Mouse (Mus musculus) hindbrain, embryonic 13.5 days (tissue): ENCODE data around the gene Akap7. TPM values are rescaled to one million over a fixed set of nuclear protein-coding genes. Genes with fewer than 3 reads are reported as not detected.

Experiments used
- ATAC-seq: fragments of 200-750 bp; cut with Nextera tagmentation; 2 replicates; pipeline ENCODE4 v1.8.0; 2017; ENCODE audit warnings: moderate TSS enrichment; ENCODE audit not compliant: low FRiP score
- H3K27ac ChIP-seq: fragments of 300-500 bp; sonication (generic); 2 replicates; pipeline ENCODE4 v1.5.1; 2015; ENCODE audit warnings: inconsistent platforms, mild to moderate bottlenecking, moderate library complexity
- H3K27me3 ChIP-seq: fragments of 300-500 bp; sonication (generic); 2 replicates; pipeline ENCODE4 v1.6.1; 2015; ENCODE audit warnings: mild to moderate bottlenecking, inconsistent platforms
- H3K36me3 ChIP-seq: fragments of 300-500 bp; sonication (generic); 2 replicates; pipeline ENCODE4 v1.6.1; 2015; ENCODE audit warnings: mild to moderate bottlenecking, inconsistent platforms
- H3K4me1 ChIP-seq: fragments of 300-500 bp; sonication (generic); replicated peaks from 2 replicates; pipeline ENCODE4 v1.6.1; 2015; ENCODE audit warnings: inconsistent platforms
- H3K4me2 ChIP-seq: fragments of 300-500 bp; sonication (generic); 2 replicates; pipeline ENCODE4 v1.6.1; 2015; ENCODE audit warnings: inconsistent platforms, mild to moderate bottlenecking, moderate library complexity
- H3K4me3 ChIP-seq: fragments of 300-500 bp; sonication (generic); 2 replicates; pipeline ENCODE4 v1.5.1; 2015; ENCODE audit warnings: mild to moderate bottlenecking, inconsistent platforms
- H3K9ac ChIP-seq: fragments of 300-500 bp; sonication (generic); 2 replicates; pipeline ENCODE4 v1.6.1; 2015; ENCODE audit warnings: mild to moderate bottlenecking, inconsistent platforms
- H3K9me3 ChIP-seq: fragments of 300-500 bp; sonication (generic); 2 replicates; pipeline ENCODE4 v1.6.1; 2016; ENCODE audit warnings: inconsistent platforms
- WGBS: fragments of 180-500 bp; shearing (Covaris S2); methylation state at CpG from one replicate; pipeline ENCODE4 v1.1.7; 2015; 5-methylcytosine and 5-hydroxymethylcytosine counted together
- polyA plus RNA-seq: library from polyadenylated mRNA; unstranded; fragments of >200 nt; fragmentation: Nextera tagmentation; extraction: Ambion mirVana; gene quantifications from 2 replicates; pipeline ENCODE4 v1.2.1, GENCODE M21; 2015

Akap7 gene
- 28.1 and 31.5 TPM in 2 replicates for polyA plus RNA-seq

DNA sequence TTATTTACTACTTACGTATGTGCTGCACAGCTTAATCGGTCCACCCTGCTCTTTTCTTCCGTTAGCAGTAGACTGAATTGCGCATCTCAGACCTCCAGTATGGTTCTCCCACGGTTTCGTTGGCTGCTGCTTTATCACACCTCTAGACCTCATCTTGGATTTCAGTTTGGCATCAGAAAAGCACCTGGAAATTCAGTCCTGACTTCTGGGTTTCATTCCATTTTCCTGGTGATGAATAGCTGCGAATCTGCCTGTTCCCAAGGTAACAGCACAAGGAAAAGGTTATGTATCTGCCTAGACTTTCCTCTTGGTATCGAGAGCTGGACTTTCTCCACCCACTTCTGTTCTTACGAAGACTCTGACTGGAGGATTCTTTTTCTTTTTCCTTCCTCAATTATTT is at the start of gene Akap7:
TSS of gene Akap7 (minus strand) at position 101 of the 400 bp plus-strand sequence.
- Histone ChIP-seq H3K4me2 (no peak within 1 kb of the TSS), H3K4me3 (no peak within 1 kb of the TSS)
- ATAC-seq = no peak

DNA sequence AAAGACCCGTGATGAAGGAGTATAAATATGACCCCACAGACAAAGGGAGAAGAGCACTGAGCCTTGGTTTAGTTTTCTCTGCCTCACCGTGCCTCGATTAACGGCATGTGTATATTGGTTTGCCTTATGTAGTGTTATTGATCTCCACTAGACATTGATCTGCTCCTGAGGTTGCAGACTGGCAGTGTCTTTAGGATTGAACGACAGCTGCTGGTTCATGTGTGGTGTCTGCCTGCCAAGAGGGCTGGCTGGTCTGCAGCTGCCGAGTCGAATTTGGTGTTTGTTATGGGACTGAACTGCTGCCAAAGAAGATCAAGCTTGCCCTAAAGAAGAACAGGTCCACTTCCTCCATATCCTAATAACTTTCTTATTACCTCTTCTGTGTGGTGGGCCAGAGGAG is 46.7 kb upstream of the Akap7 start:
- WGBS = 89% methylated on average over 7 of the region's 7 CpGs
- ATAC-seq = no peak

More for the DNA sequence above, at the start of gene Akap7:
- 93% methylated on average over 9 of the region's 9 CpGs for WGBS
- no peaks in the 10 kb centered on the region for H3K9me3 ChIP-seq
- H3K36me3 ChIP-seq = no peaks in the 10 kb centered on the region
- peaks cover 9% of the 10 kb centered on the region for H3K4me1 ChIP-seq
- no peak within 1 kb of the TSS for H3K9ac ChIP-seq
- no peaks in the 10 kb centered on the region for H3K27me3 ChIP-seq
- no peak within 1 kb of the TSS for H3K27ac ChIP-seq

DNA sequence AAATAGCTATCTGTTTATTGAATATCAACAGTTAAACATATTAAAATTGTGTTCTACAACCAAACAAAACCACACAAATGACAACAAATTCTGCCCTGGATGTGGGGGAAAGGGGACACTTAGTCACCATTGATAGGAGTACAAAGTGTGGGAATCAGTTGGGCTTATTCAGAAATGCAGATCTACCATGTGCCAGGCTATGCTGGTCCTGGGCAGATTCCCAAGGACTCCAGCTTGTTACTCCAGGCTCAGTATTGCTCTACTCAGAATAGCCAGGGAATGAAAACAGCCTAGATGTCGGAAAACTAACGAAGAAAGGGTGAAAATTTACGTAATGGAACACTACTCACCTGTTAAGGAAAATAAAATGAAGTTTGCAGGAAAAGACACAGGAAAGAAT is 46.3 kb upstream of the Akap7 start:
- 95% methylated on average over 3 of the region's 3 CpGs for WGBS
- ATAC-seq = no peak
- no peak overlapping the region for H3K4me2 ChIP-seq
- H3K9me3 ChIP-seq = no peaks in the 10 kb centered on the region
- no peaks in the 10 kb centered on the region for H3K4me1 ChIP-seq
- H3K36me3 ChIP-seq = no peaks in the 10 kb centered on the region
- H3K27ac ChIP-seq = no peak overlapping the region
- no peak overlapping the region for H3K9ac ChIP-seq
- H3K4me3 ChIP-seq = no peak overlapping the region
- H3K27me3 ChIP-seq = no peaks in the 10 kb centered on the region

More for the DNA sequence above, 46.7 kb upstream of the Akap7 start:
- Histone ChIP-seq H3K36me3 (no peaks in the 10 kb centered on the region), H3K4me2 (no peak overlapping the region), H3K9ac (no peak overlapping the region), H3K9me3 (no peaks in the 10 kb centered on the region), H3K27me3 (no peaks in the 10 kb centered on the region), H3K4me1 (no peaks in the 10 kb centered on the region), H3K4me3 (no peak overlapping the region), H3K27ac (no peak overlapping the region)

DNA sequence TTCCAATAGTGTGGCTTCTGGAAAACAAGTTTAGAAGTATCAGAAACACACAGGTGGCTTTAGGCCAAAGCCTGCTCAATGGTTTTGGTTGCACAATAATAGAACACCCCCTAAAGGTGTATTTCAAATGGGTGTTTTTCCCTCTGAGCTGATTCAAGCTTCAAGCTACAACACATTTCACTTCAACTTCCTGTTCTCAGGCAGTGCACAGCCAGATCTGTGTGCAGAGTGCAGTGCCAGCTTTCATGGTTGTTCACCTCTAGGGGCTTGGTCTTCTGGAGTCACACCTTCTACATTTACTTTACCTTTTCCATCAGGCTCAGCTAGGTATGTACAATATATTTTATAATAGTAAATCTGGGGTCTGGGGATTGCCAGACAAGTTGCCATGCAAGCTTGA is 35.1 kb upstream of the Akap7 start:
- H3K4me3 ChIP-seq = no peak overlapping the region
- peaks cover 5% of the 10 kb centered on the region; the same call in 1 of the 2 replicates for H3K9me3 ChIP-seq
- ATAC-seq = no peak
- H3K9ac ChIP-seq = no peak overlapping the region
- H3K27me3 ChIP-seq = no peaks in the 10 kb centered on the region
- no peaks in the 10 kb centered on the region for H3K4me1 ChIP-seq
- H3K27ac ChIP-seq = no peak overlapping the region
- H3K4me2 ChIP-seq = no peak overlapping the region
- H3K36me3 ChIP-seq = no peaks in the 10 kb centered on the region

DNA sequence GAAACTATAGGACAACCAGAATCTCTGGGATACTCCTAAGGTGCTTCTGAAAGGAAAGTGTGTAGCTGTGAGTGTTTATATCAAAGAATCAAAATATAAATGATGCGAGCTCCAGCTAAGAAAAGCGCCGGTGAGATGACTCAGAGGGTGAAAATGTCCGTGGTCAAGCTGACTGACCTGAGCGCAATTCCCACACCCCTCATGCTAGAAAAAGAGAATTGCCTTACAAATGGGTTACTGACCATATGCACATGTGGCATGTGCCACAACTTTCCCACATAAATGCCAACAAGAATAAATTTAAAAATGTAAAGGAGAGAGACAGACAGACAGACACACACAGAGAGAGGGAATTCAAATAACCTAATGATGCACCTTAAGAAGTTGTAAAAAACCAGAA is 33.0 kb upstream of the Akap7 start:
- Histone ChIP-seq H3K9me3 (peaks cover 5% of the 10 kb centered on the region; the same call in 1 of the 2 replicates), H3K4me1 (no peaks in the 10 kb centered on the region), H3K9ac (no peak overlapping the region), H3K4me3 (no peak overlapping the region), H3K27me3 (no peaks in the 10 kb centered on the region), H3K36me3 (no peaks in the 10 kb centered on the region), H3K4me2 (no peak overlapping the region), H3K27ac (no peak overlapping the region)
- 94% methylated on average over 5 of the region's 5 CpGs for WGBS
- ATAC-seq = no peak

DNA sequence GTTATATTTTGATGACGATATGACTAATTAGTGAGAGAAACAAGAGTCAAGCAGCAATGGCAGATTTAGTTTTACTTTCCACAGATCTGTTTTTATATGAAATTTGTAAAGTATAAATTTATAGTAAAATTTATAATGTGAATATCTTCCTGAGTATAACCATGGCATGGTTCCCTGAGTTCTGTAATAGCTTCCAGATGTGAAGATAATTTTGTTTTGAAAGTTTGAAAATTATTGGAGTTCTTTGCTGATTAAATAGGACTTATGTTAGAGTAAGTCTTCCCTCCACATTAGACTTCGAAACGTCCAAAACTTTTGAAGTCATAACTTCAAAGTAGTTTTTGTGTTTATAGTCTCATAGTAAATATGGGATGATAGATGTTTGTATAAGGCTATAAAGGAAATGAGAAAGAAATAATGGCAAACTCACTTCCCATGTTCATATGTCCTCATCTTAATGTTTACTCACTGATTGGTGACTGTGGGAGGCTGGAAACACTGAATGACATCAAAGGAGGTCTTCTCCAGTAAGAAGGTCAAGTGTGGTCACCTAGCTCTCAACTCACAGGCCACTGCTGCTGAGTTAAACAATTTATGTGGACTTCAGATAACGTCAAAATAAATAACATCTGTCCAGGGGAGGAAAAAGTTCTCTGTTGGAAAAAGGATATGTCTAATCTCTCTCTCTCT is 25.9 kb upstream of the Akap7 start:
- ATAC-seq = no peak
- Histone ChIP-seq H3K27me3 (no peaks in the 10 kb centered on the region), H3K9me3 (no peaks in the 10 kb centered on the region), H3K4me2 (no peak overlapping the region), H3K4me1 (no peaks in the 10 kb centered on the region), H3K36me3 (no peaks in the 10 kb centered on the region), H3K4me3 (no peak overlapping the region), H3K27ac (no peak overlapping the region), H3K9ac (no peak overlapping the region)
- WGBS = 80% methylated on average over 4 of the region's 4 CpGs

DNA sequence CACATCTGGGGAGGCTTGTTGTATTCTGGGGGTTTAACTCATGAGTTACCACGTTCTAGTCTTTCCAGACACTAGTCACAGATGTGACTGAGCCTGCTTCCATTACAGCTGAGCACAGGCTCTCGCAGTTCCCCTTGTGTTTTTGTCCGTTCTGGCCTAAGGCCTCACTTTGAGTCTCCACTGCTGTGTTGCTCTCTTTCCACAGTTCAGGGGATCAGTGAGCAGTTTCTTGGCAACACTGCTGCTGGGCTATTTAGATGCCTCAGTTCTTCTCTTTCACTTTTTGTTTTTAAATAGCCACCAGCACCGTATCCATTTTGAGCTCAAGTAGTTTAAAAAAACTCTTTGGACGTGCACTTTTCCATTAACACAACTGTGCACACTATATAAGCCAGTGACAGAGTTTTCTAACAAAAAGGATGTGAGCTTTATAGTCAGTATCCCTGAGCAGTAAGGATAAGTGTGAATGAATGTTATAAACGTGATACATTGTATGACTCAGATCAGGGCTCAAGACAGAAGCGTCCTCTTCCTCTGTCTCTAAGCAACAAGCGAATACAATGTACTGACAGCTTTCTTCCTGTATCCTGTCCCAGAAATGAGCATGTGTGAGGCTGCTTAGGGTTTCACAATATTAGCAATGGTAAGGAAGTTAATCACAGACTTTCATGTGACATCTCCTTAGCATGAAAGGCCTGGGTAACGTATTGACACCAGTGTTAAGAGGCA is 23.8 kb upstream of the Akap7 start:
- Histone ChIP-seq H3K27me3 (no peaks in the 10 kb centered on the region), H3K4me3 (no peak overlapping the region), H3K36me3 (no peaks in the 10 kb centered on the region), H3K9me3 (no peaks in the 10 kb centered on the region), H3K27ac (no peak overlapping the region), H3K4me2 (no peak overlapping the region), H3K4me1 (no peaks in the 10 kb centered on the region), H3K9ac (no peak overlapping the region)
- no peak for ATAC-seq
- WGBS = 58% methylated on average over 9 of the region's 9 CpGs

DNA sequence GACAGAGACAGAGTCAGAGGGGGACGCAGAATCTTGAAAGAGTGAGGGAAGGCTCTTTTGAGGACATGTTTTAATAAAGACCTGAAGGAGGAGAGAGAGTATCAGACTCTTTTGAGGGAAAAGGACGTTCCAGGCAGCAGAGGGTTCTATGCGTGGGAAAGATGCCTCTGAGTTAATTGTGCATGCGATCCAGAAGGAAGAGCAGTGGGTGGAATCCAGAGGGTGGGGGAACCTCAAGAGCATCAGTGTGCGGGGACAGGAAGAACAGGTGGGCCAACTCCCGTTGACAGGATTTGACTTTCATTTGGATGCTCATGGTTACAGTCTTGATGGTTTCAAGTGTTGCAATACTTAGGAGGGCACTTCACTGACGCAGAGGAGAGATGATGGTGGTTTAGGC is 22.4 kb upstream of the Akap7 start:
- Histone ChIP-seq H3K36me3 (no peaks in the 10 kb centered on the region), H3K27ac (no peak overlapping the region), H3K9ac (no peak overlapping the region), H3K9me3 (no peaks in the 10 kb centered on the region), H3K4me3 (no peak overlapping the region), H3K4me2 (no peak overlapping the region), H3K4me1 (no peaks in the 10 kb centered on the region), H3K27me3 (no peaks in the 10 kb centered on the region)
- no peak for ATAC-seq
- WGBS = 89% methylated on average over 7 of the region's 7 CpGs

DNA sequence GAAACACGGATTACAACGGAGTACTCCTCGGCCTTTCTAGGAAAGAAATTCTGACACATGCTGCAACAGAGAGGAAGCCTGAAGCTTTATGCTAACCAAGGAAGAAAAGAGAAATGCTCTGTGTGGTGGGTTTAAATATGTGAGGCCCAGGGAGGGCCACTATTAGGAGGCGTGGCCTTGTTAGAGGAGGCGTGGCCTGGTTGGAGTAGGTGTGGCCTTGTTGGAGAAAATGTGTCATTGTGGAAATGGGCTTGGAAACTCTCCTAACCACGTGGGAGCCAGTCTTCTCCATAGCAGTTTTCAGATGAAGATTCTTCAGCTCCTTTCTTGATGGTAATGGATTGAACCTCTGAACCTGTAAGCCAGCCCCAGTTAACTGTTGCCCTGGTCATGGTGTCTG is 19.8 kb upstream of the Akap7 start:
- WGBS = 85% methylated on average over 6 of the region's 6 CpGs
- Histone ChIP-seq H3K4me1 (no peaks in the 10 kb centered on the region), H3K4me3 (no peak overlapping the region), H3K9ac (no peak overlapping the region), H3K27ac (no peak overlapping the region), H3K36me3 (no peaks in the 10 kb centered on the region), H3K9me3 (no peaks in the 10 kb centered on the region), H3K27me3 (no peaks in the 10 kb centered on the region), H3K4me2 (no peak overlapping the region)
- ATAC-seq = no peak

DNA sequence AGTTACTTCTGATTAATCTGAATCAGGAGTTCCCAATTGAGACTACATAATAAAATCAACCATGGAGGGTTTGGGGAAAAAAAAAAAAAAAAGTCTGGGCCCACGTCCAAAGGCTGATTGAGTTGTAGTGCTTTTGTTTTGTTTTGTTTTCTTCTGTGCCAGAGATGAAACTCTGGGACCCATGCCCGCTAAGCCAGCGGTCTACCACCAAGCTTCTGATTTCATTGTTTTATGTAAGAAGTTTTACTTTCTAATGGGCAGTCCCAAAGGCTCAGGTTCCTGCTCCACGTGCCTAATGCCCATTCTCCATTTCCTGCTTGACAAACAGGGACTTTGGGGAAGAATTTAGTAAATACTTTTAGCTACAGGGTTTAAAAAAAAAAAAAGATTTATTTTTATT is 18.0 kb upstream of the Akap7 start:
- no peaks in the 10 kb centered on the region for H3K4me1 ChIP-seq
- H3K4me3 ChIP-seq = no peak overlapping the region

DNA sequence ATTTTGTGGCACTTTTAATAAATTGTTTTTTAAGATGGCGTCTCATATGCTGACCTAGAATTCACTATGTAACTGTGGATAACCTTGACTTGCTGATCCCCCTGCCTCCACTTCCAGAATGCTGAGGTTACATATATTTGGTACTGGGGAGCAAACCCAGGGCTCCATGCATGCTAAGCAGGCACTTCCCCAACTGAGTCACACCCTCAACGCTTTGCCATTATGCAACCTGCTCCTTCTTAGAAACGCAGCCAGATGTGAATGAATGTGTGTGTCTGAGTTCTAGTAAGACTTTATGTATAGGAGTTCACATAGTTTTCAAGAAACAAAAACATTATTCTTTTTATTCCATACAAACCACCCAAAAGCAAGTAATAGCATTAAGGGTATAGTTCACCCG is 13.5 kb upstream of the Akap7 start:
- H3K9ac ChIP-seq = no peak overlapping the region
- H3K4me3 ChIP-seq = no peak overlapping the region
- no peak overlapping the region for H3K4me2 ChIP-seq
- ATAC-seq = no peak
- H3K27me3 ChIP-seq = no peaks in the 10 kb centered on the region
- 88% methylated on average over 4 of the region's 4 CpGs for WGBS
- H3K27ac ChIP-seq = no peak overlapping the region
- H3K9me3 ChIP-seq = no peaks in the 10 kb centered on the region
- no peaks in the 10 kb centered on the region for H3K4me1 ChIP-seq
- H3K36me3 ChIP-seq = no peaks in the 10 kb centered on the region

More for the DNA sequence above, 18.0 kb upstream of the Akap7 start:
- H3K27me3 ChIP-seq = no peaks in the 10 kb centered on the region
- no peak overlapping the region for H3K9ac ChIP-seq
- no peaks in the 10 kb centered on the region for H3K9me3 ChIP-seq
- no peaks in the 10 kb centered on the region for H3K36me3 ChIP-seq
- no peak for ATAC-seq
- no peak overlapping the region for H3K4me2 ChIP-seq
- no peak overlapping the region for H3K27ac ChIP-seq
- 58% methylated on average over 4 of the region's 4 CpGs for WGBS

DNA sequence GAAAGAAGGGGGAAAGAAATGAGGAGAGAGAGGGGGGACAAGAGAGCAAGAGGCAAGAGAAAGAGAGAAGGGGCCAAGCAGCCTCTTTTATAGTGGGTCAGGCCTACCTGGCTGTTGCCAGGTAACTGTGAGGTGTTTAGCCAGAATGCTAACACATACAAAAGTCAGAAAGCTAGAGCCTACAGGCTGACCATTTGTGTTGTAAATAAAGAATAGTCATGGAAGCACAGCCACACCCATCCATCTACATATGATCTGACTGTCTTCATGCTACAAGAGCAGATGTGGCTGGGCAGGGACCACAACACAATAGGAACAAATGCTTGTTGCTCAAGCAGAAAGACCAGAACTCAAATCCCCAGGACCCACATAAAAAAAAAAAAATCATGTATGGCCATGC is 11.9 kb upstream of the Akap7 start:
- Histone ChIP-seq H3K27me3 (no peaks in the 10 kb centered on the region), H3K27ac (no peak overlapping the region), H3K4me3 (no peak overlapping the region), H3K36me3 (no peaks in the 10 kb centered on the region), H3K4me2 (no peak overlapping the region), H3K9ac (no peak overlapping the region), H3K4me1 (no peaks in the 10 kb centered on the region), H3K9me3 (no peaks in the 10 kb centered on the region)
- no peak for ATAC-seq

DNA sequence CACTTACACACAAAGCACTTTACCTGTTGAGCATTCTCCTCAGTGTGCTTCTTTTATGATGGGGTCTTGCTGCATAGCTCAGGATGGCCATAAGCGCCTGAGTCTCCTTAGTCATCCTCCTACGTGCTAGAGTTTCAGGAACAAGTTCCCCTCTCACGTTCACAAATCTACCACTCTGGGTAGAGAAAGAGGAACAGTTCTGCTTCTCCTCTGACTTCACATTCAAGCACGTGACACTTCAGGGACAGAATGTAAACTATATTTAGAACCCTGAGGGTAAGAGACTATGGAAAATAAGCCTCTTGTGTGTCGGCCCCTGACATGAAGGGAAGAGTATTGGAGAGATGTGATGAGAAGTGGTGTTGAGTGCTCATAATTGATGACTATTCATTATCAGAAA is 10.7 kb upstream of the Akap7 start:
- Histone ChIP-seq H3K9ac (no peak overlapping the region), H3K36me3 (no peaks in the 10 kb centered on the region), H3K27ac (no peak overlapping the region), H3K9me3 (no peaks in the 10 kb centered on the region), H3K4me3 (no peak overlapping the region), H3K4me1 (peaks cover 5% of the 10 kb centered on the region; the same call in 1 of the 2 replicates), H3K27me3 (no peaks in the 10 kb centered on the region), H3K4me2 (no peak overlapping the region)
- ATAC-seq = no peak
- 90% methylated on average over 5 of the region's 5 CpGs for WGBS
